Mouse (Mus musculus): ENCODE measurements at regions not wholly inside any gene's neighbourhood (a gene's known extent, or its start where the extent isn't known, plus 50 kb on each side); places are given as distances from the start of the nearest gene placed in this dataset.

DNA sequence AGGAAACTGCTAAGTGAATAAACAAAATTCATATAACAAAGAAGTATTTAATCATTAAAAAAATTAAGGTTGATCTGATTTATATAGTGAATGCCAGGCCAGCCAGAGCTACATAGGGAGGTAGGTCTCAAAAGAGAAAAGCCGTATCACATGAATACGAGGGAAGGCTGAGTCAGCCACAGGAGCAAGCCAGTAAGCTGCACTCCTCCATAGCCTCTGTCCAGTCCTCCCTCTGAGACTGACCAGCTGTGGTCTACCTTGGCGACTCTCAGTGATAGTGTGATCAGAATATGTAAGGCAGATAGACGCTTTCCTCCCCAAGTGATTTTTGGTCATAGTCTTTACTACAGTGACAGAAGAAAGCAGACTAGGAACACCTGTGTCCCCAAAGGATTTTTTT lies 625.4 kb upstream of the Adam5 start:
- TF ChIP-seq POLR2A (IDR thresholded peaks at IDR 0.05; ENCODE audit: borderline replicate concordance, control insufficient read depth, low read depth, low read length): no peak
- no peak for TF ChIP-seq CTCF (IDR thresholded peaks at IDR 0.05; ENCODE audit: control insufficient read depth, insufficient read depth, low read length)
